Mouse (Mus musculus) forebrain, embryonic 16.5 days (tissue): Measurements from ENCODE around the gene Artn. TPM values are rescaled to one million over a fixed set of nuclear protein-coding genes. Genes with fewer than 3 reads are reported as not detected.

ENCODE experiments used
- ATAC-seq: fragments of 200-750 bp; cut with Nextera tagmentation; 2 replicates; pipeline ENCODE4 v1.8.0; 2017; ENCODE audit warnings: mild to moderate bottlenecking, moderate library complexity
- H3K27ac ChIP-seq: fragments of 300-500 bp; sonication (generic); 2 replicates; pipeline ENCODE4 v1.5.1; 2014; ENCODE audit warnings: low read length, control low read depth
- H3K27me3 ChIP-seq: fragments of 300-500 bp; sonication (generic); replicated peaks from 2 replicates; pipeline ENCODE4 v1.6.1; 2014; ENCODE audit warnings: low read length; ENCODE audit not compliant: control insufficient read depth, insufficient read depth
- H3K36me3 ChIP-seq: fragments of 300-500 bp; sonication (generic); 2 replicates; pipeline ENCODE4 v1.6.1; 2014; ENCODE audit not compliant: control insufficient read depth, insufficient read depth
- H3K4me1 ChIP-seq: fragments of 300-500 bp; sonication (generic); replicated peaks from 2 replicates; pipeline ENCODE4 v1.6.1; 2014; ENCODE audit warnings: low read length; ENCODE audit not compliant: control insufficient read depth, insufficient read depth
- H3K4me2 ChIP-seq: fragments of 300-500 bp; sonication (generic); 2 replicates; pipeline ENCODE4 v1.6.1; 2014; ENCODE audit warnings: mild to moderate bottlenecking, low read length, control low read depth
- H3K4me3 ChIP-seq: fragments of 300-500 bp; sonication (generic); replicated peaks from 2 replicates; pipeline ENCODE4 v1.5.1; 2014; ENCODE audit warnings: mild to moderate bottlenecking, low read length, control low read depth
- H3K9ac ChIP-seq: fragments of 300-500 bp; sonication (generic); replicated peaks from 2 replicates; pipeline ENCODE4 v1.6.1; 2014; ENCODE audit warnings: low read depth, low read length, control low read depth
- H3K9me3 ChIP-seq: fragments of 300-500 bp; sonication (generic); 2 replicates; pipeline ENCODE4 v1.6.1; 2016; ENCODE audit warnings: low read length; ENCODE audit not compliant: control insufficient read depth
- WGBS: fragments of 180-500 bp; shearing (Covaris S2); extraction: QIAGEN DNeasy Blood & Tissue Kit; methylation state at CpG from one replicate; pipeline ENCODE4 v1.1.7; 2014; 5-methylcytosine and 5-hydroxymethylcytosine counted together
- polyA plus RNA-seq: library from polyadenylated mRNA; unstranded; fragments of >200 nt; fragmentation: Nextera tagmentation; extraction: Ambion mirVana; gene quantifications from 2 replicates; pipeline ENCODE4 v1.2.1, GENCODE M21; 2015

The Artn gene
- polyA plus RNA-seq, 1 experiment from 2014 or later = 0.48 TPM

GRCm38 (mm10) chr4:117957492-117957891, 27.9 kb upstream of the Artn start:
- peak; percentile 61 for ATAC-seq

GRCm38 (mm10) chr4:117947493-117947892, 17.9 kb upstream of the Artn start:
- 0 out of 2 replicates have a peak, but pooled peaks cover 2% of the 10 kb centered on the region for H3K4me1 ChIP-seq
- peak overlapping the region; percentile 17; the same call in 1 of the 2 replicates for H3K27ac ChIP-seq
- 55% methylated on average over 7 of the region's 7 CpGs for WGBS
- H3K9me3 ChIP-seq = no peaks in the 10 kb centered on the region
- no peak overlapping the region for H3K4me2 ChIP-seq
- H3K9ac ChIP-seq = no peak overlapping the region
- ATAC-seq = peak; percentile 26; the same call in 1 of the 2 replicates
- no peak overlapping the region for H3K4me3 ChIP-seq
- peaks cover 5% of the 10 kb centered on the region; the same call in 1 of the 2 replicates for H3K36me3 ChIP-seq
- H3K27me3 ChIP-seq = no peaks in the 10 kb centered on the region

More at GRCm38 (mm10) chr4:117957492-117957891, 27.9 kb upstream of the Artn start:
- H3K27ac ChIP-seq = no peak overlapping the region; the same call in 1 of the 2 replicates
- 0 out of 2 replicates have a peak, but pooled peaks cover under 1% of the 10 kb centered on the region for H3K36me3 ChIP-seq
- no peaks in the 10 kb centered on the region for H3K27me3 ChIP-seq
- H3K4me2 ChIP-seq = no peak overlapping the region
- no peaks in the 10 kb centered on the region for H3K9me3 ChIP-seq
- no peak overlapping the region for H3K4me3 ChIP-seq
- WGBS = 41% methylated on average over 4 of the region's 4 CpGs
- H3K4me1 ChIP-seq = peaks cover 5% of the 10 kb centered on the region
- no peak overlapping the region for H3K9ac ChIP-seq

- Histone ChIP-seq H3K4me3 (no peak overlapping the region), H3K36me3 (no peaks in the 10 kb centered on the region), H3K9me3 (no peaks in the 10 kb centered on the region), H3K9ac (no peak overlapping the region), H3K4me1 (0 out of 2 replicates have a peak, but pooled peaks cover 2% of the 10 kb centered on the region), H3K27me3 (no peaks in the 10 kb centered on the region), H3K27ac (peak overlapping the region; percentile 17; the same call in 1 of the 2 replicates), H3K4me2 (no peak overlapping the region)
- ATAC-seq = no peak
- WGBS = 85% methylated on average over 11 of the region's 11 CpGs
Measured at GRCm38 (mm10) chr4:117946639-117947305, 17.2 kb upstream of the Artn start.

- Histone ChIP-seq H3K4me1 (0 out of 2 replicates have a peak, but pooled peaks cover 2% of the 10 kb centered on the region), H3K4me2 (no peak overlapping the region), H3K9ac (no peak overlapping the region), H3K36me3 (no peaks in the 10 kb centered on the region), H3K27ac (no peak overlapping the region), H3K4me3 (no peak overlapping the region), H3K9me3 (no peaks in the 10 kb centered on the region), H3K27me3 (no peaks in the 10 kb centered on the region)
- no peak for ATAC-seq
- WGBS = 40% methylated on average over 5 of the region's 5 CpGs
Measured at GRCm38 (mm10) chr4:117943317-117943716, 13.8 kb upstream of the Artn start.

- ATAC-seq = no peak
- no peaks in the 10 kb centered on the region for H3K4me1 ChIP-seq
- H3K4me2 ChIP-seq = no peak overlapping the region
- 95% methylated on average over 5 of the region's 5 CpGs for WGBS
- no peaks in the 10 kb centered on the region for H3K27me3 ChIP-seq
- no peaks in the 10 kb centered on the region for H3K9me3 ChIP-seq
- peaks cover 3% of the 10 kb centered on the region; the same call in 1 of the 2 replicates for H3K36me3 ChIP-seq
- no peak overlapping the region for H3K4me3 ChIP-seq
- H3K27ac ChIP-seq = no peak overlapping the region
- H3K9ac ChIP-seq = no peak overlapping the region
Measured at GRCm38 (mm10) chr4:117936964-117937363, 7.4 kb upstream of the Artn start.

- H3K27me3 ChIP-seq = peaks cover 12% of the 10 kb centered on the region
- no peak overlapping the region for H3K4me2 ChIP-seq
- no peaks in the 10 kb centered on the region for H3K9me3 ChIP-seq
- no peak overlapping the region for H3K9ac ChIP-seq
- no peak overlapping the region for H3K4me3 ChIP-seq
- peaks cover 3% of the 10 kb centered on the region; the same call in 1 of the 2 replicates for H3K36me3 ChIP-seq
- H3K27ac ChIP-seq = no peak overlapping the region
- H3K4me1 ChIP-seq = peaks cover 6% of the 10 kb centered on the region
- WGBS = 87% methylated on average over 4 of the region's 4 CpGs
- ATAC-seq = no peak
Measured at GRCm38 (mm10) chr4:117934081-117934480, 4.5 kb upstream of the Artn start.

GRCm38 (mm10) chr4:117933248-117933647, 3.7 kb upstream of the Artn start:
- ATAC-seq = no peak
- Histone ChIP-seq H3K36me3 (peaks cover 3% of the 10 kb centered on the region; the same call in 1 of the 2 replicates), H3K9ac (no peak overlapping the region), H3K9me3 (no peaks in the 10 kb centered on the region), H3K4me1 (peaks cover 14% of the 10 kb centered on the region), H3K4me3 (no peak overlapping the region), H3K27ac (no peak overlapping the region), H3K27me3 (peaks cover 19% of the 10 kb centered on the region), H3K4me2 (no peak overlapping the region)
- 85% methylated on average over 5 of the region's 5 CpGs for WGBS

GRCm38 (mm10) chr4:117928699-117929241, 793 bp downstream of the Artn start:
- Histone ChIP-seq H3K4me3 (no peak overlapping the region), H3K9ac (no peak overlapping the region; the same call in 1 of the 2 replicates)
- peak; percentile 17 for ATAC-seq

GRCm38 (mm10) chr4:117928234-117928633, 1.3 kb downstream of the Artn start:
- no peak overlapping the region for H3K4me3 ChIP-seq
- no peak overlapping the region for H3K9ac ChIP-seq
- peaks cover 27% of the 10 kb centered on the region for H3K4me1 ChIP-seq
- WGBS = 14% methylated on average over 6 of the region's 6 CpGs
- H3K27ac ChIP-seq = no peak overlapping the region
- no peaks in the 10 kb centered on the region for H3K36me3 ChIP-seq
- H3K9me3 ChIP-seq = no peaks in the 10 kb centered on the region
- peaks cover 39% of the 10 kb centered on the region for H3K27me3 ChIP-seq
- no peak overlapping the region for H3K4me2 ChIP-seq
- peak; percentile 41; the same call in 1 of the 2 replicates for ATAC-seq

More at GRCm38 (mm10) chr4:117928699-117929241, 793 bp downstream of the Artn start:
- H3K4me2 ChIP-seq = peak overlapping the region; percentile 52
- peaks cover 27% of the 10 kb centered on the region for H3K4me1 ChIP-seq
- no peaks in the 10 kb centered on the region for H3K9me3 ChIP-seq
- no peak overlapping the region for H3K27ac ChIP-seq
- 3% methylated on average over 13 of the region's 13 CpGs for WGBS
- H3K27me3 ChIP-seq = peaks cover 39% of the 10 kb centered on the region
- no peaks in the 10 kb centered on the region for H3K36me3 ChIP-seq
